Mouse (Mus musculus): Measurements from ENCODE around the gene A630095N17Rik. TPM values are rescaled to one million over a fixed set of nuclear protein-coding genes. Genes with fewer than 3 reads are reported as not detected.
A peak's percentile ranks its signal among the peaks of the same experiment; 100 is the strongest.

The A630095N17Rik gene
- not detected in 2 replicates for polyA plus RNA-seq (2014; fragmentation: Nextera tagmentation; extraction: Ambion mirVana)

DNA sequence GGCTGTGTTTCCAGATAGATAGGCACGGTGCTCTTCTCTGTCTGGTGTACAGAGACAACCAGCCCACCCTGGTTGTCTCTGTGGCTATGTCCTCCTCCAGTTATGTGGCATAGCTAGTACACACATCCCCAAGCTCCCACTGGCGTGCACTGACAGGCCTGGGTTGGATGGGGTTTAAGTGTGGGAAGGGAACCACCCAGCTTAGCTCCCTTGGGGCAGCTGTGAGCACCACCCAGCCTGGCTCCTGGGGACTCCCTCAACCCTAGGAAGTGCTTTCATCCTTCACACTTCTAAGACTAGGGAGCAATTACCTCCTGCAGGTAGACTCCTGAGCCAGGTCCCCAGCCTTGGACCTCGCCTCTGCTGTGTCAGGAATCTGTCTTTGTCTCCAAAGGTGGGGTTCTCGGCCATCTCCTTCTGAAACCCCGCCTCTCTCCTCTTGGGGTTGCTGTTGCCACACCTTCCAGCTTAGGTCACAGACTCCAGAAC is at the start of gene A630095N17Rik:
TSS of gene A630095N17Rik (minus strand) at position 439 of the 489 bp plus-strand sequence.
- Histone ChIP-seq H3K36me3 (ENCODE audit: control insufficient read depth, insufficient read depth, low read length) (no peaks in the 10 kb centered on the region), H3K27me3 (ENCODE audit: control insufficient read depth, insufficient read depth, low read length) (no peaks in the 10 kb centered on the region), H3K27ac (ENCODE audit: low read depth, low read length) (no peak within 1 kb of the TSS), H3K9ac (replicated peaks; ENCODE audit: low read depth, low read length) (no peak within 1 kb of the TSS), H3K4me1 (ENCODE audit: control insufficient read depth, insufficient read depth, low read length) (no peaks in the 10 kb centered on the region), H3K9me3 (ENCODE audit: control insufficient read depth, low read length) (no peaks in the 10 kb centered on the region), H3K4me3 (ENCODE audit: low read depth, low read length) (no peak within 1 kb of the TSS), H3K4me2 (ENCODE audit: low read depth, low read length) (no peak within 1 kb of the TSS)
- WGBS, result 67% methylated on average over 5 of the region's 5 CpGs
- no peak for ATAC-seq (ENCODE audit: low read depth)

DNA sequence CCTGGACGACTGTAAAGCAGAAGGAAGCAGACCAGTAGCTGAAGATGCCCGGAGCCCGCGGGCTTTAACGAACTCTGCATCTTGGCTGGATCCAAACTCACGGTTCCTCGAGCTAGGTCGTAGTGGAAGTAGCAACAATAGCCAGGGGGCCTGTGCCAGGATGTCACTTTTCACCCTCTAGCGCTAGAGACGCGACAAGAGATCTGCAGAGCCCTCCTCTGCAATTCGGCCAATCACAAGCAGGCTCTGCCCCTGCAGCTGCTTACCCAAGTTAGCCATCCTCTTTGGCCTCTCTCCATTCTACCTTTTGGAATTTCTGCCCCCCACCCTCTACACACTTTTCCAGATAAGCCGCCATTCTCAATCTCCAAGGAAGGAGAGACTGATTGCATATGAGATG is 46.3 kb upstream of the A630095N17Rik start, which contains the start of gene Resp18:
TSS of gene Resp18 (minus strand) at position 188 of the 400 bp plus-strand sequence.
- Histone ChIP-seq H3K27ac (ENCODE audit: low read depth, low read length) (peak within 1 kb of the TSS; percentile 44), H3K4me1 (ENCODE audit: control insufficient read depth, insufficient read depth, low read length) (no peaks in the 10 kb centered on the region), H3K4me3 (ENCODE audit: low read depth, low read length) (peak within 1 kb of the TSS; percentile 41), H3K4me2 (ENCODE audit: low read depth, low read length) (peak within 1 kb of the TSS; percentile 53), H3K9ac (replicated peaks; ENCODE audit: low read depth, low read length) (peak within 1 kb of the TSS; percentile 51), H3K27me3 (ENCODE audit: control insufficient read depth, insufficient read depth, low read length) (no peaks in the 10 kb centered on the region; the same call in 1 of the 2 replicates), H3K36me3 (ENCODE audit: control insufficient read depth, insufficient read depth, low read length) (no peaks in the 10 kb centered on the region), H3K9me3 (ENCODE audit: control insufficient read depth, low read length) (no peaks in the 10 kb centered on the region)
- peak; percentile 66 for ATAC-seq (ENCODE audit: low read depth)
- 3% methylated on average over 13 of the region's 13 CpGs for WGBS

DNA sequence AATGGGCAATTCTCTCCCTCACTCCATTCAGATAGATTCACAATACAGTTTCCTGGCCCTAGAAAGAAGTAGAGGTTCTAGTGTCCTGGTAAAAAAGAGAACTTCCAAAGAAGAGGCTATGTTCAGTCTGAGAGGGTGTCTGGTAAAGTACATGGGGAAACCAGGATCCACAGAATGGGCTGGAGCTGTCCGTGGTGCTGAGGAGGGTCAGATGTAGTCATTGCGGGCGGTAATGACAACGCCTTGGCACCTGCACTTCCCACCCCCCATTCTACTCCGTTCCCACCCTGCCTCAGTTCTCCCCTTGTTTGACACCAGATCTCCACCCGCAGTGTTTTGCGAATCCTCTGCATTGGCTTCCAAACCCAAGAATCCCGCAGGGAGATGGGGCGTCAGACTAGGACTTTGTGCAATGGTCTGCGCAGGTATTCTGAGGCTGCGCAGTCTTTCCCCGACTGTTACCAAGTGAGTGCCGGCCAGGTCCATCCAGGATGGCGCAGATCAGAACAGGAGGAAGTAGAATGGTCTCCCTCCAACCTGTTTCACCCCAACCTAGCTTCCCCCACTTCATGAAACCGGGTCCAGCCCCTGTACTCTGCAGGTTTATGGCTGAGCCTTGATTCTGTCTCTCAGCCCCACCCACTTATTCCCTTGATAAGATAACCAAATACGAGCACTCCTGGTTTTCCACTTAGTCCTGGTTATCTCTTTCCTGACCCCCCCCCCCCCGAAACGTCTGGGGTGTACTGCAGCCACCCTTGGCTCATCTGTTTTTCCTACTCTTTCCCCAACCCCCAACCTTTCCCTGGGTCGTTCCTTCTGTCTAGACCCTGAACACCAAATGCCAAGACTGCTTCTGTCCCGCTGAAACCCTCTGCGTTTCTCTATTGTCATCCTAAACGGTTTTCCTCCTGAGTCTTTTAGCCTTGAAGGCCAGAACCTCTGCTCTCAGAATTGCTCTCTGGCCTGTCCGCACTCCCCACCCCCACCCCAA is 45.6 kb upstream of the A630095N17Rik start:
- WGBS, result 4% methylated on average over 23 of the region's 23 CpGs
- peak overlapping the region; percentile 41 for H3K4me3 ChIP-seq (ENCODE audit: low read depth, low read length)
- H3K27me3 ChIP-seq (ENCODE audit: control insufficient read depth, insufficient read depth, low read length), result no peaks in the 10 kb centered on the region; the same call in 1 of the 2 replicates
- H3K4me1 ChIP-seq (ENCODE audit: control insufficient read depth, insufficient read depth, low read length), result no peaks in the 10 kb centered on the region
- H3K27ac ChIP-seq (ENCODE audit: low read depth, low read length), result peak overlapping the region; percentile 44
- peak; percentile 84 for ATAC-seq (ENCODE audit: low read depth)
- peak overlapping the region; percentile 51 for H3K9ac ChIP-seq (replicated peaks; ENCODE audit: low read depth, low read length)
- H3K4me2 ChIP-seq (ENCODE audit: low read depth, low read length), result peak overlapping the region; percentile 53
- H3K9me3 ChIP-seq (ENCODE audit: control insufficient read depth, low read length), result no peaks in the 10 kb centered on the region
- no peaks in the 10 kb centered on the region for H3K36me3 ChIP-seq (ENCODE audit: control insufficient read depth, insufficient read depth, low read length)

DNA sequence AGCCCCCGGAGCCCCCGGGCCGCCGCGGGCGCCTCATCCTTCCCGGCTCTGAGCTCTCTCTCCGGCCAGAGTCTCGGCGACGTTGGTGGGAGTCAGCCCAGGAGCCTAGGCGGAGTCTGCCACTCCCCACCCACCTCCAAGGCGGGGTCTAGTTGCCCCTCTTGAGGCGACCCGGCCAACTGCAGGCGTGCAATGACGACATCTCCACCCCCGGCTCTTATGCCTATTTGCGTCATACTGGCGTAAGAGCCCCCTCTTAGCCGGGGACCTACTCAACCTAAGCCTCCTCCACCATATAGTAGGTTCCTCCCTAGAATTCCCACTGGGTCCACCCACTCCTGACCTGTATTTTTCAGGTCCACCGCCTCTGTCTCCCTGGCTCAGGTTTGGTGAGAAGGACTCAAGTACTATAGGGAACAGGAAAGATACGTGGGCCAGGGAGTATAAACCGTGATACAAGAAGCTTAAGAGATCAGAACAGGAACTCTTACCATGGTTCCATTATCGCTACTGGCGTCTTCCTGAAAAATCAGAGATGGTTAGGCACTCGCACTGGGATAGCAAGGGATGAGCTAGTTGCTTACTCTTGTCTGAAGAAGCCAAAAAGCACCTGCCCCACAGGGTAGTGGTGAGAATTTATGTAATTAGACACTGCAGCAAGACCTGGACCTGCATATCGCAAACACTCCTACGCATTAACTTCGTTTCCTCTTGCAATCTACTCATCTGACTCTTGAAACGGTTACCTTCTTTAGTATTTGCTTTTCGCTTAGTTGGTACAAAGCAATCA is 32.4 kb upstream of the A630095N17Rik start, which contains the start of gene Ptprn:
TSS of gene Ptprn (minus strand) at position 412 of the 790 bp plus-strand sequence.
- Histone ChIP-seq H3K36me3 (ENCODE audit: control insufficient read depth, insufficient read depth, low read length) (no peaks in the 10 kb centered on the region), H3K9ac (replicated peaks; ENCODE audit: low read depth, low read length) (peak within 1 kb of the TSS; percentile 55), H3K27me3 (ENCODE audit: control insufficient read depth, insufficient read depth, low read length) (peaks cover 3% of the 10 kb centered on the region; the same call in 1 of the 2 replicates), H3K4me2 (ENCODE audit: low read depth, low read length) (peak within 1 kb of the TSS; percentile 68), H3K4me1 (ENCODE audit: control insufficient read depth, insufficient read depth, low read length) (0 out of 2 replicates have a peak, but pooled peaks cover 6% of the 10 kb centered on the region), H3K27ac (ENCODE audit: low read depth, low read length) (no peak within 1 kb of the TSS), H3K4me3 (ENCODE audit: low read depth, low read length) (peak within 1 kb of the TSS; percentile 46), H3K9me3 (ENCODE audit: control insufficient read depth, low read length) (no peaks in the 10 kb centered on the region)
- 11% methylated on average over 30 of the region's 32 CpGs for WGBS
- ATAC-seq (ENCODE audit: low read depth), result peak; percentile 83

DNA sequence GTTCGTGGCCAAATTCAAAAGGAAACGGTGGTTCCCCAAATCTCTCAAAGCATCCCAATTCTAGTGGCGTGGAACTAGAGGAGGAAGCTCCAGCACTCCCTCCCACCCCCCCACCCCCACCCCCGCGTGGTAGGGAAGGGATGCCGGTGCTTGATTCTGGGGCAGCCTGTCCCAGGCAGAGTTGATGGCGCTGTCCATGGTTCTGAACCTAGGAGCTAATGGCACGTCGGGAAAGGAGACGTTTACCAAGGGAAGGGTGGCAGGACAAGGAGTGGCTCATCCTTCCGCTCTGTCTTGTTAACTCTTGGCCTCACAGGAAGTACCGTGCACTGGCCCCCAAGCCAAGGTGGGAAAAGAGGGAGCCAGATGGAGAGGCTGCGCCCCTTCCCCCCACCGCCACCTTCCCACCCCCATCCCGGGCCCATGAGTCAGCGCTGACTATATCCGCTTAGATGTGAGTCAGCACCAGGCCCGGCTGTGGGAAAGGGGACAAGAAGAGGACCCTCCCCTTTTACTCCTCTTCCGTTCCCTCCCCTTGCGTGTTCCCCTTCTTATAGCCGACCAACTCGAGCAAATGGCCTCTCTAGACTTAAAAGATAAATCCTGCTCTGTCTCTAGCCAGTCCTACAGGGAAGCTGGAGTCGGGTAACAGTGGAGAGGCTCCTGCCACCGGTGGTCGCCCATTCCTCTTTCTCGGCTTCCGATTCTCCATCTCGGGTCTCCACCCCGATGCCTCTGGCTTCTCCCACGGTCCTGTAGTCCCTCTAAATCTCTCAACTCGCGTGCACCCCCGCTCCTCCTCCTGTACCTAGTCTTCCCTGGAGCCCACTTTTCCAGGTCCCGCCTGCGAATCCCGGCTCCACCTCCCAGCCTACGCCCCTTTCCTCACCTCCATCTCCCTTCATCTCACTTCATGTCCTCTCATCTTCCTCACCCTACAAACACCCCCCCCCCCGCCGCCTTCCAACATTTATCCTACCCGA is 31.4 kb upstream of the A630095N17Rik start:
- Histone ChIP-seq H3K9me3 (ENCODE audit: control insufficient read depth, low read length) (no peaks in the 10 kb centered on the region), H3K36me3 (ENCODE audit: control insufficient read depth, insufficient read depth, low read length) (no peaks in the 10 kb centered on the region), H3K4me3 (ENCODE audit: low read depth, low read length) (peak overlapping the region; percentile 46), H3K4me1 (ENCODE audit: control insufficient read depth, insufficient read depth, low read length) (0 out of 2 replicates have a peak, but pooled peaks cover 6% of the 10 kb centered on the region), H3K27me3 (ENCODE audit: control insufficient read depth, insufficient read depth, low read length) (peaks cover 3% of the 10 kb centered on the region; the same call in 1 of the 2 replicates), H3K9ac (replicated peaks; ENCODE audit: low read depth, low read length) (peak overlapping the region; percentile 55), H3K4me2 (ENCODE audit: low read depth, low read length) (peak overlapping the region; percentile 68), H3K27ac (ENCODE audit: low read depth, low read length) (no peak overlapping the region)
- peak; percentile 60 for ATAC-seq (ENCODE audit: low read depth)
- WGBS, result 2% methylated on average over 40 of the region's 40 CpGs

DNA sequence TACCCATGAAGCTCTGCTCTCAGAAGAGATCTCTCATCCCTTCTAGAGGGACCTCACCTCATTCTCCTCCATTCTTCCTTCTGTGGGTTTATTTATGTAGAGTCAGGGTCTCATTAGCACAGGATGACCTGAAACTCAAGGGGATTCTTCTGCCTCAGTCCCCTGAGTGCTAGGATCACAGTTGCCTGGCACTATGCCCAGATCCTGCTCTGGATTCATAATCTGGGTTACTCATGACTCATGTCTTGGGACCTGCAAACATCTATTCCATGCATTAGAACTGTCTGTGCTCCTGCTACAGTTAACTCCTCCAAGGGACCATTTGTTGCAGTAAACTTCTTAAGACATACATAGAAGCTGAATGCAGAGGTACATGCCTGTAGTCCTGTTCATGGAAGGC is 29.4 kb upstream of the A630095N17Rik start:
- H3K27me3 ChIP-seq (ENCODE audit: control insufficient read depth, insufficient read depth, low read length), result peaks cover 3% of the 10 kb centered on the region; the same call in 1 of the 2 replicates
- H3K9me3 ChIP-seq (ENCODE audit: control insufficient read depth, low read length), result no peaks in the 10 kb centered on the region
- H3K9ac ChIP-seq (replicated peaks; ENCODE audit: low read depth, low read length), result no peak overlapping the region
- no peaks in the 10 kb centered on the region for H3K36me3 ChIP-seq (ENCODE audit: control insufficient read depth, insufficient read depth, low read length)
- H3K4me3 ChIP-seq (ENCODE audit: low read depth, low read length), result no peak overlapping the region
- H3K4me1 ChIP-seq (ENCODE audit: control insufficient read depth, insufficient read depth, low read length), result 0 out of 2 replicates have a peak, but pooled peaks cover 6% of the 10 kb centered on the region
- no peak overlapping the region for H3K4me2 ChIP-seq (ENCODE audit: low read depth, low read length)
- H3K27ac ChIP-seq (ENCODE audit: low read depth, low read length), result no peak overlapping the region
- no peak for ATAC-seq (ENCODE audit: low read depth)

DNA sequence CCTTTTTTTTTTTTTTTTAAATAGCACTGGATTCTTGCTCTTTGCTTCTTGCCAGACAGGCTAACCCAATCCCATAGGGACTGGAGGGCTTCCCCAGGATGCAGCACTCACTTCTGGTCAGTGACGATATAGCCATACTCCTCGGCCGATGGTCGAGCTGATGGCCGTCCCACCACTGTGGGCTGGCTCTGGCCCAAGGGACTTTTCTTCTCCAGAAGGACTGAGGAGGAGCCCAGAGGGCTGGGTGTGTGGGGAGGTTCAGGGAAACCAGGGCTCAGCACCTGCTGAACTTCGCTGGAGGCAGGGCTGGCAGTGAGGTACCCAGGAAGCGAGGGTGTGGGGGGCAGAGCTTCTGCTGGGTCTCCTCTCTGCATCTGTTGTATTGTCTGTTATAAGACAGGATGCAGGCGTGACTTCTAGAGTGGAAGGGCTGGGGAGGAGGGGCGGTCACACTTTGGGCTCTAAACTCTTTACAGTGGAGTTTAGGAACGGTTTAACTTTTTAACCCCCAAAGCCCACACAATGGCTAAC is 23.7 kb upstream of the A630095N17Rik start:
- H3K36me3 ChIP-seq (ENCODE audit: control insufficient read depth, insufficient read depth, low read length), result no peaks in the 10 kb centered on the region
- no peak overlapping the region for H3K4me2 ChIP-seq (ENCODE audit: low read depth, low read length)
- H3K27ac ChIP-seq (ENCODE audit: low read depth, low read length), result no peak overlapping the region
- H3K9ac ChIP-seq (replicated peaks; ENCODE audit: low read depth, low read length), result no peak overlapping the region
- 74% methylated on average over 10 of the region's 10 CpGs for whole genome bisulfite sequencing
- ATAC-seq (ENCODE audit: low read depth), result no peak
- no peaks in the 10 kb centered on the region for H3K27me3 ChIP-seq (ENCODE audit: control insufficient read depth, insufficient read depth, low read length)
- no peaks in the 10 kb centered on the region; the same call in 1 of the 2 replicates for H3K4me1 ChIP-seq (ENCODE audit: control insufficient read depth, insufficient read depth, low read length)
- no peak overlapping the region for H3K4me3 ChIP-seq (ENCODE audit: low read depth, low read length)
- no peaks in the 10 kb centered on the region for H3K9me3 ChIP-seq (ENCODE audit: control insufficient read depth, low read length)
